Mouse (Mus musculus): Measurements from ENCODE around the gene H2-DMa. TPM values are rescaled to one million over a fixed set of nuclear protein-coding genes. Genes with fewer than 3 reads are reported as not detected.

H2-DMa gene
- polyA plus RNA-seq, 1 experiment from 2014 or later = 14.4 TPM

DNA sequence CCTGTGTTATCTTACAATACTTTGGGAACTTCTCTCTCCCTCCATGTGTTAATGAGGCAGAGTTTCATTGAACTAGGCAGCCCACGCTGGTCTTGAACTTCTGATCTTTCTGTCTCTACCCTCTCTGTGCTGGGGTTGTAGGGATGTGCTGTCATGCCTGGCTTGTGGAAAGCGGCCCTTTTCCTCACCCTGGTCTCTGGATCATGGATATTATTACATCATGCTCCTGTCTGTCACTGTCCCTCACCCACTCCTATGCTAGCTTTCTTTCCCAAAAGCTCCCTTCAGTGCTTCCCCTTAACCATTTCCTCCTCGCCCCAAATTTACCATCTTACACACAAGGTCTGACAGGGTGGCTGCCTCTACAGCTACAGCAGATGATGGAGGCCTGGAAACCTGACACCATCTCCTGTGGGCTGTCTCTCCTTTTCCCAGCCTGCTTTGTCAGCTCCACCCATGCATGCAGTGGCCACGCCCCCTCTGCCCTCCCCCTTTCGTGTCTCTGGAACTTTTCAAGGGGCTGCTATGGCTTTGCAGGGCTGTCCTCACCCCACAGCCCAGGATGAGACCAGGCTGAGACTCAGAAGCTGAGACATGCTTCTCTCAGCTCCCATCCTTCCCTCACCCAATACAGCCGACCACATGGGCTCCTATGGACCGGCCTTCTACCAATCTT, 26.0 kb upstream of the H2-DMa start:
- no peak overlapping the region for H3K27ac ChIP-seq
- no peak overlapping the region for H3K4me3 ChIP-seq
- no peaks in the 10 kb centered on the region for H3K9me3 ChIP-seq
- H3K36me3 ChIP-seq = no peaks in the 10 kb centered on the region
- ATAC-seq (ENCODE audit: low FRiP score) = no peak
- no peaks in the 10 kb centered on the region for H3K27me3 ChIP-seq
- H3K9ac ChIP-seq = no peak overlapping the region
- 37% methylated on average over 7 of the region's 7 CpGs for WGBS
- H3K4me1 ChIP-seq (replicated peaks) = no peaks in the 10 kb centered on the region
- no peak overlapping the region for H3K4me2 ChIP-seq

DNA sequence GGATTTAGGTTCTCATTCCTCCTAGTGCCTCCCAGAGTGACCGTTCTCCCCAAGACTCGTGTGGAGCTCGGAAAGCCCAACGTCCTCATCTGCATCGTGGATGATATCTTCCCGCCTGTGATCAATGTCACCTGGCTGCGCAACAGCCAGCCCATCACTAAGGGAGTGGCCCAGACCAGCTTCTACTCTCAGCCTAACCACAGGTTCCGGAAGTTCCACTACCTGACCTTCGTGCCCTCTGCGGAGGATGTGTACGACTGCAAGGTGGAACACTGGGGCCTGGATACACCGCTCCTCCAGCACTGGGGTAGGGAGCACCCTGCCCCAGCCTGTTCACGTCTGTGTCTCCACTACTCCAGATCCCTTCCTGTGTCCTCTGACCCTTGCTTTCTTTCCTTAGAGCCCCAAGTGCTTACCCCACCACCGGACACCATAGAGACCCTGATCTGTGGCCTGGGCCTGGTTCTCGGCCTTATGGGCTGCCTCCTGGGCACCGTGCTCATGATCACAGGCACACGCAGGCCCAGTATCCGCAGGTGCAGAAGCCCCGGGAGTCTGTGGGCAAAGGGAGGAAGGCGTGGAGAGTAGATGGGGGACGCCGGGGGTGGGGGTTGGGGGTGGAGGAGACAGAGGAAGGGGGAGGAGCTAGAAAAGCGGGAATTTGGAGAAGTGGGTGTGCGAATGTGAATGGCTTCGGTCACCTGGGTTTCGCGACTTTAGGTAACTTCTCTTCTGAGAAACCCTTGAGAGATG, 24.9 kb upstream of the H2-DMa start:
- Histone ChIP-seq H3K4me3 (no peak overlapping the region), H3K9ac (no peak overlapping the region), H3K36me3 (no peaks in the 10 kb centered on the region), H3K9me3 (no peaks in the 10 kb centered on the region), H3K4me1 (replicated peaks) (no peaks in the 10 kb centered on the region), H3K27ac (no peak overlapping the region), H3K4me2 (no peak overlapping the region), H3K27me3 (no peaks in the 10 kb centered on the region)
- 88% methylated on average over 27 of the region's 27 CpGs for WGBS
- ATAC-seq (ENCODE audit: low FRiP score) = no peak

DNA sequence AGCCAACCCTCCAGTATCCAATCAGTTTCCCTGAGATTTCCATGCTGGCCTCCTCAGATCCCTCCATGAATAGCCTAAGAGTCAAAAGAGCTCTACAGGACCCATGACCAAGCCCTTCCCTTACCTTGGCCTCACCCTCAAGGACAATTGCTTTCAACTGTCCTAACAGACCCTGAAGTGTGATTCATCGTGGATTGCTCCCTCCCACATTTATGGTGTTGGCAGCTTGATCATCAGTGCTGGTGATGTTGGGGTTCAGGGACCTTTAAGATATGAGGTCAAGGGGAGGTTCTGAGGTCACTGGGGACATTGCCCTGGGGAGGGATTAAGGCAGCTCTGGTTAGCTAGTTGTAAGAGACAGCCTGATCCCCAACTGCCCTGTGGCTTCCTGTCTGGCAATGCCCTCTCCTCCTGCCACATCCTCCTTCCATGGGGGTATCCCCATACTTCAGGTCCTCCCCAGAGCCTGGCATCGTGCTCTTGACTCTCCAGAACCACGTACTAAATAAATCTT, 22.8 kb upstream of the H2-DMa start:
- H3K4me3 ChIP-seq = no peak overlapping the region
- H3K4me1 ChIP-seq (replicated peaks) = peaks cover 6% of the 10 kb centered on the region
- no peaks in the 10 kb centered on the region; the same call in 1 of the 2 replicates for H3K27me3 ChIP-seq
- no peak overlapping the region for H3K27ac ChIP-seq
- no peak overlapping the region for H3K4me2 ChIP-seq
- 79% methylated on average over 3 of the region's 3 CpGs for WGBS
- no peaks in the 10 kb centered on the region for H3K36me3 ChIP-seq
- no peak for ATAC-seq (ENCODE audit: low FRiP score)
- no peaks in the 10 kb centered on the region for H3K9me3 ChIP-seq
- H3K9ac ChIP-seq = no peak overlapping the region

DNA sequence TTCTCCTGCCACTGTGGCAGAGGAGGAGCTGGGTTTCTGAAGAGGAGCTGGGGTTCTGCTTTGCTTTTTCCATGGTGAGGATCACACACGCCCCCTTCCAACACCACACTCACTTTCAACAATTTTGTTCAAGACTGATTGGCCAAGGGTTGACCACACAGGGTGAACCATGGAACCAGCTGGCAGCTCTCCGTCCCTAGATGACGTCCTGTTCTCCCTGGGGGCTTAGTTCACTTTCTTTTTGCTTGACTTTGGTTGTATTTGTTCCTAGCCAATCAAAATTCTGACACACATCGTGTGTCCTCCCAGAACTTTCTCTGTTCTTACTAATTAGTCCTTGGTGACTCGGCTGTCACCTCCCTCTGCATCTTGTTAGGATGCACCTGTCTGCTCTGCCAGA, 22.1 kb upstream of the H2-DMa start:
- ATAC-seq (ENCODE audit: low FRiP score) = no peak
- WGBS = 69% methylated on average over 5 of the region's 5 CpGs
- no peak overlapping the region for H3K4me2 ChIP-seq
- H3K27ac ChIP-seq = no peak overlapping the region
- no peaks in the 10 kb centered on the region for H3K36me3 ChIP-seq
- no peak overlapping the region for H3K4me3 ChIP-seq
- no peaks in the 10 kb centered on the region for H3K9me3 ChIP-seq
- no peak overlapping the region for H3K9ac ChIP-seq
- H3K27me3 ChIP-seq = no peaks in the 10 kb centered on the region; the same call in 1 of the 2 replicates
- H3K4me1 ChIP-seq (replicated peaks) = peaks cover 9% of the 10 kb centered on the region

DNA sequence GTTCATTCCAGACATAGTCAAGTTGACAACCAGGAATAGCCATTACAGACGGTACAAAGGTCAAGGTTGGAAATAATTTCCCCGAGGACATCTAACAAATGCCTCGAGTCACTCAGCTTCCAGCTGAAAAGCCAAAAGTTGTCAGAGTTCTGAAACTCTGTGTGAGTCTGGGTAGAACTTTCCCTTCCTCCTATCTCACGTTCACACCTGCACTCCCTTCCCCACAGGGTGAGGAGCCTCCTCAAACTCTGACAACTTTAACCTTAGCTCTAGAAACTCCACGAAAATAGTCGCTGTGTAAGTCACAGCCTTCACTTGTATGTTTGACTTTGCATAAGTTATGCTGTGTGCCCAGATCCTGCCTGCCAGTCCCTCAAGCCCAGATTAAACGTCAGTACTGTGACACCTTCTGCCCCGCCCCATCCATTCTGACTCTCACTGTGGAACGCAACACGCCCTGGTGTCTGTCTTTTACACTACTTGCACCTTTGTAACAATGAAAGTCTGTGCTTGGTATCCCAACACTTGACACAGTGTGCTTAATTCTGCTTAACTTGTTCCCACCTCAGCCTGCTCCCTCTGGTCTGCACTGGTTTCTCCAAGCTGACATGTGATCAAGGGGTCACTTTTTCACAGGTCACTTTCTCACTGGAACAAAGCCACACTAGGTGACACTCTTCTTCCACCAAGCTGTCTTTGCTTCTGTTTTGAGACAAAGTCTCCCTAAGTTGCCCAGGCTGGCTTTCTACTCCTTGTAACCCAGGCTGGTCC, 20.4 kb upstream of the H2-DMa start:
- 67% methylated on average over 10 of the region's 10 CpGs for WGBS
- Histone ChIP-seq H3K36me3 (no peaks in the 10 kb centered on the region), H3K27me3 (no peaks in the 10 kb centered on the region; the same call in 1 of the 2 replicates), H3K27ac (no peak overlapping the region), H3K9ac (no peak overlapping the region), H3K4me3 (no peak overlapping the region), H3K4me2 (no peak overlapping the region), H3K9me3 (no peaks in the 10 kb centered on the region), H3K4me1 (replicated peaks) (peaks cover 9% of the 10 kb centered on the region)
- ATAC-seq (ENCODE audit: low FRiP score) = no peak

DNA sequence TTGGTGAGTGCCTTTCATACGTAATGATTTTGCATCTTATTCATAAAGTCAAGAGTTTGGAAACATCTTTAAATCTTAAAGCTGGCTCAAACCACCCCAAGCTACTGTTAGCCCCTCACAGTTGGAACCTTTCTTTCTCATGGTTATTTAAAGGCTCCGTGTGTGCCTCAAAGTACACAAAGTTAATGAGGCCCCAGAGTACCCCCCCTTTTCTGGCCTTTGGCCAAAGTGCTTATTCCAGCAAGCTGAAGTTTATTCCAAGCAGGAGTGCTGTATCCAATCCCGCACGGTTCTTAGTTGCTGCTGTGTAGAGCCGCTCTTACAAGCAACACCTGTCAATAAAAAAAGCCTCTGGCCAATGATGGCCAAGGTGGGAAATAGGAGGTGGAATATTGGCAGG, 19.8 kb upstream of the H2-DMa start:
- no peak overlapping the region for H3K9ac ChIP-seq
- ATAC-seq (ENCODE audit: low FRiP score) = no peak
- H3K36me3 ChIP-seq = no peaks in the 10 kb centered on the region
- peaks cover 9% of the 10 kb centered on the region for H3K4me1 ChIP-seq (replicated peaks)
- WGBS = 64% methylated on average over 5 of the region's 5 CpGs
- H3K4me2 ChIP-seq = no peak overlapping the region
- no peaks in the 10 kb centered on the region; the same call in 1 of the 2 replicates for H3K27me3 ChIP-seq
- no peak overlapping the region for H3K4me3 ChIP-seq
- no peaks in the 10 kb centered on the region for H3K9me3 ChIP-seq
- no peak overlapping the region for H3K27ac ChIP-seq

DNA sequence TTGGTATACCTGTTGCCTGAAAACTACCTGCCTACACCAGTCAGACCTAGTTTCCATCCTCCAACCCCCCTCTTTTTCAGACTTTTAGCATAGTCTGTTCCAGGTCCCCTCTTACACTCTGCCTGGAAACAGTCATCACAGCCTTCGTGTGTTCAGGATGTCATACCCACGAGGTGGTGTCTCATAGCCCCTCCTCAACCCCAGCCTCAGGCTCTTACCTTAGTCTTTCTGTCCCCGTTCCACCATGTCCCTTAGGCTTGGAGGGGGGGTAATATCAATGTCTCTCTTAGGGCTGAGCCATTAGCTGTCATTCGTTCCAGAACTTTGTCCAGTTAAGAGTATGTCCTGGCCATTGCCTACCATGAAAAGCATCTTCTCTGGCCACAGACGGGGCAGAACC, 18.2 kb upstream of the H2-DMa start:
- Histone ChIP-seq H3K4me1 (replicated peaks) (peaks cover 9% of the 10 kb centered on the region), H3K9me3 (no peaks in the 10 kb centered on the region), H3K9ac (no peak overlapping the region), H3K4me3 (no peak overlapping the region), H3K27ac (no peak overlapping the region), H3K27me3 (no peaks in the 10 kb centered on the region; the same call in 1 of the 2 replicates), H3K4me2 (no peak overlapping the region), H3K36me3 (no peaks in the 10 kb centered on the region)
- 36% methylated on average over 5 of the region's 5 CpGs for whole genome bisulfite sequencing
- peak; percentile 36; the same call in 1 of the 2 replicates for ATAC-seq (ENCODE audit: low FRiP score)

DNA sequence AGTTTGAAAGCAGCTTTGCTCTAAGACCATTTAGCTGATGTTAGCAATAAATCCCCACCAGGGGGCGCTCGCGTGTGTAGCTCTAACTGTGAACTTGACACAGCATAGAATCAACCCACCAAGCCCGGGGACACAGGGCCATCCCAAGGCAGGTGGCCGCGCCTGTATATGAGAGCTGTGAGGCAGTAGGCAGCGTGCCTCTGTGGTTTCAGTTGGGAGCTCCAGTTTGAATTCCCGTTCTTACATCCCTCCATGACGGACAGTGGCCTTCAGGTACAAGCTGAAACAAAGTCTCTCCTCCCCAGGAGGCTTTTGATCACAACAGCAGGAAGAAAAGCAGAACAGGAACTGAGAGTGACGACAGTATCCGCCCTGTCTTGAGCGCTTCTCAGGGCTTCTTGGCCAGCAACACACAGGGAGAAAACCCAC, 17.7 kb upstream of the H2-DMa start:
- H3K27me3 ChIP-seq = no peaks in the 10 kb centered on the region; the same call in 1 of the 2 replicates
- H3K27ac ChIP-seq = no peak overlapping the region
- WGBS = 5% methylated on average over 12 of the region's 12 CpGs
- H3K36me3 ChIP-seq = no peaks in the 10 kb centered on the region
- H3K4me2 ChIP-seq = peak overlapping the region; percentile 41
- no peaks in the 10 kb centered on the region for H3K9me3 ChIP-seq
- H3K9ac ChIP-seq = 0 out of 2 replicates have a peak overlapping the region, but pooled peaks have one; percentile 51
- peak; percentile 79 for ATAC-seq (ENCODE audit: low FRiP score)
- peaks cover 9% of the 10 kb centered on the region for H3K4me1 ChIP-seq (replicated peaks)
- no peak overlapping the region for H3K4me3 ChIP-seq

DNA sequence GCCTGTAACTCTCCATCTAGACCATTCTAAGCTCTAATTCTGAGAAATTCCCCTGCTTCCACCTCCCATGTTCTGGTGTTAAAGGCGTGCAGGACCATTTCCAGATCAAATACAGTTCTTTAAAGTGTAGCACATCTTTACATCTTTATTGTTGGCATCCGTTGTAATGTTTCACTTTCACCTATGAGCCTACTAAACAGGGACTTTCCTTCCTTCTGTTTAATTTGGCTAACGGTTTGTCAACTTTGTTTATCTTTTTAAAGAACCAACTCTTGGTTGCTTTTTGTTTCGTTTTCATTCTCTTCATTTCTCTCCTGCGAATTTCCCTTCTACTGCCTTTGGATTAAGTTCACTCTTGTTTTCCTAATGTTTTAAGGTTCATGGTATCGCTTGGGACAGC, 16.5 kb upstream of the H2-DMa start:
- Histone ChIP-seq H3K27me3 (no peaks in the 10 kb centered on the region; the same call in 1 of the 2 replicates), H3K9ac (no peak overlapping the region), H3K4me3 (no peak overlapping the region), H3K27ac (no peak overlapping the region), H3K4me1 (replicated peaks) (peaks cover 9% of the 10 kb centered on the region), H3K36me3 (no peaks in the 10 kb centered on the region; the same call in 1 of the 2 replicates), H3K4me2 (no peak overlapping the region), H3K9me3 (no peaks in the 10 kb centered on the region)
- ATAC-seq (ENCODE audit: low FRiP score) = no peak
- WGBS = 86% methylated on average over 6 of the region's 6 CpGs

DNA sequence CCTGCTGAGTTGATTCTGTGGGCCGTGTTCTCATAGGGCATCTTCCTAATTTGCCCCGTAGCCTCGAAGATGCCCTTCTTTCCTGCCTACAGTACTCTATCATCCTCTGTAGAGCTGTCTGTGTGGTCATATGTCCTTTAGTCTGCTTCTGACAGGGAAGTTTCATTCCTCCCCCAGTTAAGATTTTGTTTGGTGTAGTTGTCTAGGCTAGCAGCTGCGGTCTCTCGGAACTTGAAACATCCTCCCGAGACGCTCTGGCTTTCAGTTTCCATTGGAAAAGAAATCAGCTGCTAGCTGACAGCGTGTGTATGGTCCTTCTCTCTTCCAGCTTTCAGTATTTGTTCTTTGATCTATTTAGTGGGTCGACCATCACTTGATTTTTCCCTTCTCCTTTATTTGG, 14.5 kb upstream of the H2-DMa start:
- no peak for ATAC-seq (ENCODE audit: low FRiP score)
- Histone ChIP-seq H3K4me3 (no peak overlapping the region), H3K36me3 (peaks cover 9% of the 10 kb centered on the region), H3K27me3 (no peaks in the 10 kb centered on the region; the same call in 1 of the 2 replicates), H3K4me2 (no peak overlapping the region), H3K27ac (no peak overlapping the region), H3K9me3 (no peaks in the 10 kb centered on the region), H3K4me1 (replicated peaks) (peaks cover 6% of the 10 kb centered on the region), H3K9ac (no peak overlapping the region)
- 88% methylated on average over 9 of the region's 9 CpGs for WGBS

DNA sequence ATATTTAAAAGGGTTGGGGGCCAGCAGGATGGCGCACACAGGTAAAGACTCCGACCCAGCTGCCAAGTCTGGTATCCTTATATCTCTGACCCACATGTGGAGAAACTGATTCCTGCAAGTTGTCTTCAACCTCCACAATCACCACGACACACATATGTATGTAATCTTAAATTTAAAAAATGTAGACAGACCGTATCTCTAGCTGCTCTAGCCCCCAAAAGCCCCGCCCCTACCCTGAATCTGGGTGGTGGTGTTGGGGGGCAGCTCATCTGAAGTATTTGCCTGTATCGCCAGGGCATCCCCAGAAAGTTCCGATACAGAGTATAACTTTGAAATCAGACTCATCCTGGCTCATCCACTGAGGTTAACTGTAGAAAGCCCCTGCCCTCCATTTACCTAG, 12.8 kb upstream of the H2-DMa start:
- Histone ChIP-seq H3K9me3 (no peaks in the 10 kb centered on the region), H3K4me2 (no peak overlapping the region), H3K27me3 (no peaks in the 10 kb centered on the region), H3K27ac (no peak overlapping the region), H3K4me1 (replicated peaks) (peaks cover 11% of the 10 kb centered on the region), H3K9ac (no peak overlapping the region), H3K4me3 (no peak overlapping the region), H3K36me3 (peaks cover 27% of the 10 kb centered on the region)
- 90% methylated on average over 7 of the region's 7 CpGs for WGBS
- no peak for ATAC-seq (ENCODE audit: low FRiP score)

Measured in hindbrain, embryonic 13.5 days (tissue).